Mouse (Mus musculus): ENCODE data around the gene Npy2r.

Npy2r gene

GRCm38 (mm10) chr3:82547908-82548721 is at the start of gene Npy2r:
Gene Npy2r, minus strand, starts transcription at chr3:82548084.
- DNase-seq, result no peak

DNA sequence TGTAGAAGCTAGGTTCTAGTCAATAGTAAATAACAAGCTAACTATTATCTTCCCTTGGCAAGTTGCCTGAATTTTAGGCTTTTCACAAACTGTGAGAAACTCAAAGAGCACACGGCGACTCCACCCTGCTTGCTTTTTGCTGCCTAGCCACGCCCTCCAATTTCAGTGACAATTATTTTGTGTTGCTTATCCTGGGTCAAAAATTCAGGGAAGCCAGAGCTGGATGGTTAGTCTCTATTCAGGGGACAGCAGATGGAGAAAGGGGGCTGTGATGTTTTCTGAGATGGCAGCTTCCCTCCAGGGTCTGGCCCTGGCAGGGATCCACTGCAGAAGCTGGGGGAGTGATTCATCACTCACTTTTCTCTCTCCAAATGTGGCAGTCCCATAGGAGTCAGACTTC is 9.9 kb upstream of the Npy2r start:
- no peak for DNase-seq

DNA sequence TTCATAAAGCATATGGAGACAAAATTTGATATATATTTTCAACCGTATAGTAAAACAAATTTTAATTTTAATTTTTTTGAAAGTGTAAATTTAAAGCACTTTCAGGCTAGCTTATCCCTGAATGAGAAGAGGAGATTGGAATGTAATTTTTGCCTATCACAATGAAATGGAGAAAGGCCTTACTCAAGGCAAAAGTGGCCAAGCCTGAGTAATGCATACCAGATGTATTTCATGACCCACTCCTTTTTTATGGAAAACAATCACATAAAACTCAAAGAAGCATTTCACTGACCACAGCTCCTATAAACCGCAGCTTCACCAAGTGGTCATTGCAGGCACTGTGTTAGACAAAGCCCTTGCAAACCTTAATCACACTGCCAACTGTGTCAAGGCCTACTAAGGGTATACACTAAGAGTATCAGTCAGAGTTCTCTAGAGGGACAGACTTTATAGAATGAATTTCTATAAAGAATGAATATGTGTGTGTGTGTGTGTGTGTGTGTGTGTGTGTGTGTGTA is 8.5 kb upstream of the Npy2r start:
- DNase-seq, result no peak

DNA sequence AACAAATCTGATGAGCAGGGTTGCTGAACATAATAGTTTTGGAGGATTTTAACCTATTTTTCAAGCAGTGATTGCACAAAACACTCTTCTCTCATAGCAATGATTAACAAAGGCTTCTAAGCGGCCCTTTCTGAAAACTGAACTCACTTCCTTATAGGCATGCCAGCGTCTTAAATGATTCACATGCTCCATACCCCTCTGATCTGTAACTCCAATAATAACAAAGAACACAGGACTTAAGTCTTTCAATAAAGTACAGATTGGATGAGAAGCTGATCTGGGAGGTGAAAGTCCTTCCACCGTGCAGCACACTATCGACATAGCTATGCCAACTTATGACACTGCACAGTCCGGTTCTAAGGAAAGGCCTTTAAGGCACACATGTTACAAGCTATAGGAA is 2.0 kb upstream of the Npy2r start:
- no peak for DNase-seq

DNA sequence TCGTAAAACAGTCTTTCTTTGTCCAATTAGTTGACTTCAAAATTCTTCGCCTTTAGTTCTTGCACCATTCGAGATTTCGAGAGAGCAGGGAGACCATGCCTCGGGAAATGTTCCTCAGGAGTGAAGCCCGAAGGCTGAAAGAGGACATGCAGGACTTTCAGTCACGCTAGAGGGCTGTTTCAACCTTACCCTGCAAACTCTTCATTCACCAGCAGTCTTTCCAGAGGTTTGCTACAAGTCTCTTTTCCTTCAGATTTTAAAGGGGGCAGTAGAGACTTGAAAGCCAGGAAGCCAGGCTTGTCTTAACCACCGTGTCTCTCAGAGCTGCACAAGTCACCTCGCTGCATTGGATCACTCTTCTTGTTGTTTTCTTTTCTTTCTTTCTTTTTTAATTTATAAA is 869 bp upstream of the Npy2r start:
- no peak for DNase-seq

DNA sequence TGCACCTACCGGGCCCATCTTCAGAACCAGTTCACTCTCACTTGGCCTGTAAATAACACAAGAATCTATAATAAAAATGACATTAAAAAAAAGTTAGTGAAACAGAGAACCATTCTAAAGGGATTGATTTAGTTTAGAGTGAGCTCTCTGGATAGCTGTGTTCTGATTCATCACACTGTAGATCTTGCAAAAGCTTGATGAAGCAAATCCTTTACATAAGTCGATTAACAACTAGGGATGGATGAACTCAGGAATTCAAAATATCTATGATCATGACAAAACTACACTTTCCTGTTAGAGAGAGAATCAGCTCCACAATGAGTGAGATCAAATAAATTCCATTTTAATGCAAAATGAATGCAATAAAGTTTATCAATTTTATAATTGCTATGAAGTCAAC is 6.4 kb downstream of the Npy2r start:
- no peak for DNase-seq

GRCm38 (mm10) chr3:82539951-82540350 is 7.9 kb downstream of the Npy2r start:
- no peak for DNase-seq

- DNase-seq, result no peak
These were observed 23.1 kb downstream of the Npy2r start for GRCm38 (mm10) chr3:82524792-82525191.

DNA sequence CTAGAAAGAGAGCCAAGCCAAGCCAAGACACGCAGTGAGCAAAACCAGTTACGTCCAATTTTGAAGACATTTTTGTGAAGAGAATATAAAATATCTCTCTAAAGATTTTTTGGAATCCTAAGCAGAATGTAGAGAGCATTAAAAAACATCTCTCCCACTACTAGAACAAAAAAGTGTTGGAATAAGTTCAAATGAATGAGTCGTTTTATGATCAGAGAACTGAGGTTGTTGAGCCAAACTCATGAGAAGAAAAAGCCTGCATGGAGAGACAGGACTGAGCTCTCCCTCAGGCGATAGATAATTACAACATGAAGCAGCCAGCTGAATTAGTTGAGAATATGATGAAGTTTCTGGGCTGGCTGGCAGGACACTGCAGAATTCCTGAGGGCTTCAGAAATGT is 49.9 kb downstream of the Npy2r start:
- no peak for DNase-seq

All from thymus, postnatal 14 days (tissue).